Mouse (Mus musculus) heart, embryonic 14.5 days (tissue): ENCODE measurements around the gene Gm37240. TPM values are rescaled to one million over a fixed set of nuclear protein-coding genes. Genes with fewer than 3 reads are reported as not detected.

Experiments used
- ATAC-seq: fragments of 200-750 bp; cut with Nextera tagmentation; 2 replicates; pipeline ENCODE4 v1.8.0; 2017; ENCODE audit warnings: low read depth, moderate TSS enrichment; ENCODE audit not compliant: insufficient number of reproducible peaks, insufficient read depth, low FRiP score
- H3K27ac ChIP-seq, 2 experiments: fragments of 200-500 bp in 1 of 2; fragments of 300-500 bp in 1 of 2; sonication (generic) in 1 of 2; replicated peaks in 1 of 2; 2 replicates each; pipeline ENCODE4 v1.5.1; 2012 to 2014; ENCODE audit warnings: low read depth in 2 of 2, low read length in 2 of 2, control low read depth in 1 of 2, mild to moderate bottlenecking in 1 of 2, mixed read lengths in 1 of 2; ENCODE audit not compliant: control insufficient read depth in 1 of 2, insufficient read depth in 1 of 2
- H3K27me3 ChIP-seq: fragments of 300-500 bp; sonication (generic); 2 replicates; pipeline ENCODE4 v1.6.1; 2014; ENCODE audit warnings: mild to moderate bottlenecking, low read length, control low read depth; ENCODE audit not compliant: control insufficient read depth, insufficient read depth
- H3K36me3 ChIP-seq: fragments of 300-500 bp; sonication (generic); 2 replicates; pipeline ENCODE4 v1.6.1; 2014; ENCODE audit warnings: mild to moderate bottlenecking, control low read depth, low read length, mixed read lengths; ENCODE audit not compliant: control insufficient read depth, insufficient read depth
- H3K4me1 ChIP-seq, 2 experiments: fragments of 200-500 bp in 1 of 2; fragments of 300-500 bp in 1 of 2; sonication (generic) in 1 of 2; 2 replicates each; pipeline ENCODE4 v1.6.1; 2012 to 2014; ENCODE audit warnings: low read length in 2 of 2, control low read depth in 1 of 2, mixed read lengths in 1 of 2; ENCODE audit not compliant: control insufficient read depth in 2 of 2, insufficient read depth in 2 of 2
- H3K4me2 ChIP-seq: fragments of 300-500 bp; sonication (generic); 2 replicates; pipeline ENCODE4 v1.6.1; 2014; ENCODE audit warnings: mild to moderate bottlenecking, low read length
- H3K4me3 ChIP-seq, 2 experiments: fragments of 200-500 bp in 1 of 2; fragments of 300-500 bp in 1 of 2; sonication (generic) in 1 of 2; 2 replicates each; pipeline ENCODE4 v1.5.1; 2012 to 2014; ENCODE audit warnings: low read length in 2 of 2, mild to moderate bottlenecking in 2 of 2, control low read depth in 1 of 2, low read depth in 1 of 2, moderate library complexity in 1 of 2; ENCODE audit not compliant: control insufficient read depth in 1 of 2, insufficient read depth in 1 of 2
- H3K9ac ChIP-seq: fragments of 300-500 bp; sonication (generic); 2 replicates; pipeline ENCODE4 v1.6.1; 2014; ENCODE audit warnings: mild to moderate bottlenecking, low read length
- H3K9me3 ChIP-seq: fragments of 300-500 bp; sonication (generic); 2 replicates; pipeline ENCODE4 v1.6.1; 2016; ENCODE audit warnings: low read length, control low read depth; ENCODE audit not compliant: control insufficient read depth
- WGBS: fragments of 180-500 bp; shearing (Covaris S2); extraction: QIAGEN DNeasy Blood & Tissue Kit; methylation state at CpG from one replicate; pipeline ENCODE4 v1.1.7; 2014; 5-methylcytosine and 5-hydroxymethylcytosine counted together
- polyA plus RNA-seq: library from polyadenylated mRNA; unstranded; fragments of >200 nt; fragmentation: Nextera tagmentation; extraction: Ambion mirVana; gene quantifications from 2 replicates; pipeline ENCODE4 v1.2.1, GENCODE M21; 2014

Gm37240 gene
- polyA plus RNA-seq, 1 experiment from 2014 or later = 12.3 TPM

DNA sequence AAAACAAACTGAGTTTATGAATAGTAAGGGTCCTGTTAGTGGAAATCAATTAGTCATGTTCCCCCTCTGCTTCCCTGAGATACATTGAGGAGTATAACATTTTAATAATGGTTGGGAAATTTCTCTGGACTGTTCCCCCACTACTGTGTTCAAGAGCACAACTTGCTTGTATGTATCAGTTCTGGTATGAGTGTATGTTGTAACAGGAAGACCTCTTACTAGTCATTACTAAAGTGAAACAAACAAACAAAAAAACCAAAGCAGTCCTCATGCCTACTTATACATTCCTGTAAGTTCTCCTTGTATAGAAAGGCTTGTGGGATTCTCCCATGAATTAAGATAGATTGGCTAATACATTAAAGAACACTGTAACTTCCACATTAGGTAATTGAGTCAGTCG, 940.9 kb downstream of the Gm37240 start:
- Histone ChIP-seq H3K9ac (no peak overlapping the region), H3K4me1 (0 out of 4 replicates have a peak, but pooled peaks cover 0 to 4% of the 10 kb centered on the region in 2 experiments), H3K9me3 (no peaks in the 10 kb centered on the region), H3K27me3 (no peaks in the 10 kb centered on the region), H3K36me3 (no peaks in the 10 kb centered on the region), H3K27ac (no peak overlapping the region), H3K4me2 (no peak overlapping the region), H3K4me3 (no peak overlapping the region)
- no peak for ATAC-seq
- WGBS = 83% methylated on average over 1 of the region's 1 CpGs

DNA sequence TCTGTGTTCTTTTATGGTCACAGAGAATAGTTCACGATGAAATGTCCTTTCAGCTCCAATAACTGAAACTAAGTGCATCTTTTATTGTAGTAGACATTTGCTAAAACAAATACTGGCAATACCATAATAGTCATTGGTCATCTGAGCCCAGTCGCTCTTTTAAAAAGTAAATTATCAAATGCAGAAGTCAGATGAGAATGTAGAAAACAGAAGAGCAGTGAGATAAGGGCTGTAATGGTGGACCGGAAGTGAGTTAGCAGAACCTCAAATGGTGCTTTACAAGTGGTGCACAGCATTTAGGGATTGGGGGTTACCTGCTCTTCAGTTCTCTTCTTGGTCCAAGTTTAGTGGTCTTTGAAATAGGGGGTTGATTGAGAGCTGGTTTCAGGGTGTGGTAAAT, 942.4 kb downstream of the Gm37240 start:
- Histone ChIP-seq H3K36me3 (no peaks in the 10 kb centered on the region), H3K9me3 (no peaks in the 10 kb centered on the region), H3K9ac (no peak overlapping the region), H3K4me2 (no peak overlapping the region), H3K27me3 (no peaks in the 10 kb centered on the region), H3K4me3 (no peak overlapping the region), H3K4me1 (0 out of 4 replicates have a peak, but pooled peaks cover 0 to 4% of the 10 kb centered on the region in 2 experiments), H3K27ac (no peak overlapping the region)
- 86% methylated on average over 3 of the region's 3 CpGs for WGBS
- ATAC-seq = no peak

DNA sequence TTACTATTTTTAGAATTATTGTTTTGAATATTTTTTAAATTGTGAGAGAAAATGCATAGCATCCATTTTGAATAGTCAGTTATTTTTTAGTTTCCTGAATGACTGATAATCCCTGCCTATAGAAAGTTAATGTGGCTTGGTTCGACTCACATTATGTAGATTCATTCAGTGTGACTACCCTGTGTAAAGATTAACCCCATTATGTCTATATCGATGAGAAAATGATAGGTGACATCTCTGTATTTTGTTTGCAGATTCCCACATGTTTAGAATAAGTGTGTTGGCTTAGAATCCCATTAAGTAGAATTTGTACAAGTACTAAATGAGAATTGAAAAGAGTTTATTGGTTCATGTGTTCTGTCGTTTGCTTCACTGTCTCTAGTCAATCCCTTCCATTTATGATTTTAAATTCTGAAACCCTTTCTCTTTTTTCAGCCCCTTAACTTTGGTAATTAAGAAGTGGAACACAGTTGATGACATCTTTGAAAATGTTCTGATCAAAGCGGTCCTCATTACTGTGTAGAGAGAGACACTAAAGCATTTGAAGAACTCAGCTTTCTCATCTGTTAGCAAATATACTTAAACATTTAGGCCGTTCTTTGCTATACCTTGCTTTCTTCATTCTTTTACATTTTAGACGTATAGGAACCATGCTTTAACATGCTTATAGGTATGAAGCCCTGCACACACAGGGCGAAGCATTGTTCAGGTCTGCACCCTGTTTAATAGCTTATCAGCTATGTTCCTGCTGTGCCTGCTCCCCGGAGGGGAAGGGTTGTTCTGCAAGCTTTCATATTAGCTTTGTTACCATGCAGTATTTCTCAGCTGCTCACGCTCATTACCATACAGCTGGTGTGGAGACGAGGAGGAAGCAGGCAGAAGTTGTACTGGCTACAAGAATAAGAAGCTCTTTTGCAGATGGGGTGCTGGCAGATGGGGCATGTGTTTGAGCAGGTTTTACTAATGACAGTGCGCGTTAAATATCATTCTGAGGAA, 949.7 kb downstream of the Gm37240 start:
- Histone ChIP-seq H3K4me3 (no peak overlapping the region), H3K27me3 (no peaks in the 10 kb centered on the region), H3K4me1 (no peaks in the 10 kb centered on the region), H3K36me3 (no peaks in the 10 kb centered on the region), H3K27ac (no peak overlapping the region), H3K4me2 (no peak overlapping the region), H3K9ac (no peak overlapping the region; the same call in 1 of the 2 replicates), H3K9me3 (no peaks in the 10 kb centered on the region)
- no peak for ATAC-seq
- 69% methylated on average over 12 of the region's 12 CpGs for WGBS

GRCm38 (mm10) chr3:84936956-84937355, 950.4 kb downstream of the Gm37240 start:
- H3K27ac ChIP-seq = no peak overlapping the region
- no peak overlapping the region for H3K4me2 ChIP-seq
- H3K4me3 ChIP-seq = no peak overlapping the region
- no peaks in the 10 kb centered on the region for H3K9me3 ChIP-seq
- no peaks in the 10 kb centered on the region for H3K27me3 ChIP-seq
- WGBS = 72% methylated on average over 5 of the region's 5 CpGs
- no peaks in the 10 kb centered on the region for H3K4me1 ChIP-seq
- no peak overlapping the region for H3K9ac ChIP-seq
- H3K36me3 ChIP-seq = no peaks in the 10 kb centered on the region
- ATAC-seq = no peak

DNA sequence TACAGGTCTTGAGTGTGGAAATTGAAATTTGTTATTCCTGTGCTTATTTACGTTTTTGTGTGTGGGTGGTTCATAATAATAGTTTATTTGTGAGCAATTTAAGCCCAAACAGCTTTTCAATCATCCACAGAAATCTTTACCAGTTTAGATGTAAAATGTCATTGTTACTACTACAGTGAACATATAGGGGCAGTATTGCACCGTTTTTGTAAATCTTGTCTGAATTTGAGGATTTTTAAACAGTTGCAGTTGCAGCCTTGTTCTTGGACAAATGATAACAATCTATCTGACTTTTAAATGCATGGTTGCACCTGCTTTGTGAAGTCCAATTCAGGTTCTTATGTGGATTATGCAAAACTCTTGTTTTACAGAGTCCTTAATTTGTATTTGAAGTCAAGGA, 951.1 kb downstream of the Gm37240 start:
- ATAC-seq = no peak
- Histone ChIP-seq H3K4me2 (no peak overlapping the region), H3K9ac (no peak overlapping the region), H3K36me3 (no peaks in the 10 kb centered on the region), H3K27me3 (no peaks in the 10 kb centered on the region), H3K9me3 (no peaks in the 10 kb centered on the region), H3K4me3 (no peak overlapping the region), H3K27ac (no peak overlapping the region), H3K4me1 (no peaks in the 10 kb centered on the region)
- 60% methylated on average over 2 of the region's 2 CpGs for WGBS

DNA sequence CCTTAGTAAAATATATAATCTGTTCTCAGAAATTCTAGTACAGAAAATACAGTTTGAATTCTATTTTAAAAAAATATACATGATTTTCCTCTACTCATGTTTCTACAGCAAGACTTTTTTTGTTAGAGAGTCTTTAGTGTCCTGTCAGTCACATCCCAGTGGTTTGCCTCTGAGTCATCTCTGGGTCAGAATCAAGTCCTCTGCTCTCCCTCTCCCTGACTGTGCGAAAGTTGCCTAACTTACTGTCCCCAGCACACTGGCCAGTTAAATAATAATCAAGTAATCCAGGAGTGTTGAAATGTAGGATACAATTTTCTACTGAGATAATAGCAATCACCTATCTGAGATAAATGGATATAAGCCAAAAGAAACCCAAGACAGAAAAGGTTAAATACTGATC, 951.6 kb downstream of the Gm37240 start:
- ATAC-seq = no peak
- Histone ChIP-seq H3K4me3 (no peak overlapping the region), H3K36me3 (no peaks in the 10 kb centered on the region), H3K9me3 (no peaks in the 10 kb centered on the region), H3K9ac (no peak overlapping the region), H3K4me2 (no peak overlapping the region), H3K4me1 (0 out of 4 replicates have a peak, but pooled peaks cover 0 to 1% of the 10 kb centered on the region in 2 experiments), H3K27ac (no peak overlapping the region), H3K27me3 (no peaks in the 10 kb centered on the region)
- 72% methylated on average over 1 of the region's 1 CpGs for WGBS

- no peak overlapping the region for H3K4me3 ChIP-seq
- no peaks in the 10 kb centered on the region for H3K9me3 ChIP-seq
- no peaks in the 10 kb centered on the region for H3K36me3 ChIP-seq
- H3K4me2 ChIP-seq = no peak overlapping the region
- 0 out of 4 replicates have a peak, but pooled peaks cover 1 to 3% of the 10 kb centered on the region in 2 experiments for H3K4me1 ChIP-seq
- H3K27ac ChIP-seq = peak overlapping the region in 1 of 2 experiments; percentile 42; a peak in 1 of 4 replicates
- no peak overlapping the region for H3K9ac ChIP-seq
- 48% methylated on average over 3 of the region's 3 CpGs for WGBS
- H3K27me3 ChIP-seq = no peaks in the 10 kb centered on the region
- ATAC-seq = no peak
Observed at GRCm38 (mm10) chr3:84930683-84931082, 956.6 kb downstream of the Gm37240 start.
